In genomic region chr2:158079843-158080395, GRCm38 (mm10) we compare ENCODE assay signal across 10 mouse cellular contexts. TPM values are rescaled to one million over a fixed set of nuclear protein-coding genes. Genes with fewer than 3 reads are reported as not detected.
DNase-seq lines count a peak whose midpoint lies in the region; ATAC-seq lines count a peak whose summit lies in the region.
"Had no signal": no experiment of that assay in that cellular context is flagged by ENCODE, and none has a peak within 500 bp of the region (broad histone marks: within the 10 kb centered on the region; RNA-seq: fewer than 3 reads in every experiment).

No protein-coding gene starts in this region.

- no peak for DNase-seq in hindbrain, embryonic 14.5 days (ENCODE audit: low spot score)
- peak; percentile 16 for DNase-seq in right cerebral cortex, postnatal 14 days
- no peak for DNase-seq in right cerebral cortex, postnatal 4 days
- DNase-seq in liver, embryonic 13.5 days, result no peak
- no peak for DNase-seq in adrenal gland, adult 8-10 months
- DNase-seq in ovary, postnatal 14 days (ENCODE audit: low spot score), result no peak

- H3K9me3 ChIP-seq in hindbrain, embryonic 13.5 days, result no peaks in the 10 kb centered on the region
- H3K9me3 ChIP-seq in hindbrain, embryonic 14.5 days (ENCODE audit: control insufficient read depth, low read length), result no peaks in the 10 kb centered on the region
- H3K9me3 ChIP-seq in liver, embryonic 13.5 days (replicated peaks), result no peaks in the 10 kb centered on the region
- H3K9me3 ChIP-seq in midbrain, embryonic 16.5 days (replicated peaks; ENCODE audit: control insufficient read depth, low read length, poor library complexity, severe bottlenecking), result no peaks in the 10 kb centered on the region
- H3K9me3 ChIP-seq: forebrain, embryonic 15.5 days had no signal

- H3K9ac ChIP-seq in hindbrain, embryonic 13.5 days, result no peak overlapping the region
- no peak overlapping the region for H3K9ac ChIP-seq in hindbrain, embryonic 14.5 days
- no peak overlapping the region for H3K9ac ChIP-seq in liver, embryonic 13.5 days
- H3K9ac ChIP-seq in midbrain, embryonic 16.5 days (ENCODE audit: low read depth, low read length), result no peak overlapping the region
- H3K9ac ChIP-seq: forebrain, embryonic 15.5 days had no signal

- H3K36me3 ChIP-seq in hindbrain, embryonic 13.5 days, result peaks cover 30% of the 10 kb centered on the region
- H3K36me3 ChIP-seq in hindbrain, embryonic 14.5 days (replicated peaks; ENCODE audit: control insufficient read depth, insufficient read depth), result peaks cover 26% of the 10 kb centered on the region
- H3K36me3 ChIP-seq in liver, embryonic 13.5 days, result peaks cover 30% of the 10 kb centered on the region
- peaks cover 11% of the 10 kb centered on the region for H3K36me3 ChIP-seq in midbrain, embryonic 16.5 days (ENCODE audit: control insufficient read depth, insufficient read depth, low read length)

- H3K4me1 ChIP-seq in hindbrain, embryonic 13.5 days (replicated peaks), result peaks cover 13% of the 10 kb centered on the region; the same call in 1 of the 2 replicates
- H3K4me1 ChIP-seq in hindbrain, embryonic 14.5 days (replicated peaks; ENCODE audit: control insufficient read depth, insufficient read depth, low read length), result 0 out of 2 replicates have a peak, but pooled peaks cover 4% of the 10 kb centered on the region
- peaks cover 24% of the 10 kb centered on the region for H3K4me1 ChIP-seq in liver, embryonic 13.5 days (replicated peaks)
- H3K4me1 ChIP-seq in midbrain, embryonic 16.5 days (ENCODE audit: control insufficient read depth, insufficient read depth, low read length), result no peaks in the 10 kb centered on the region; the same call in 1 of the 2 replicates

- 0 out of 2 replicates have a peak, but pooled peaks have one; percentile 36 for ATAC-seq in hindbrain, embryonic 13.5 days (ENCODE audit: low FRiP score)
- no peak for ATAC-seq in hindbrain, embryonic 14.5 days (ENCODE audit: low FRiP score)
- ATAC-seq in liver, embryonic 13.5 days (ENCODE audit: low read depth), result peak; percentile 48
- no peak for ATAC-seq in midbrain, embryonic 16.5 days
- ATAC-seq: forebrain, embryonic 15.5 days had no signal

- 72% methylated on average over 9 of the region's 9 CpGs for WGBS in hindbrain, embryonic 13.5 days
- 63% methylated on average over 9 of the region's 9 CpGs for WGBS in hindbrain, embryonic 14.5 days
- WGBS in liver, embryonic 13.5 days (ENCODE audit: insufficient replicate concordance), result 58% methylated on average over 9 of the region's 9 CpGs
- 66% methylated on average over 9 of the region's 9 CpGs for WGBS in midbrain, embryonic 16.5 days

- no peak overlapping the region for H3K4me3 ChIP-seq in hindbrain, embryonic 13.5 days
- H3K4me3 ChIP-seq in hindbrain, embryonic 14.5 days (replicated peaks; ENCODE audit: low read length), result no peak overlapping the region
- H3K4me3 ChIP-seq in liver, embryonic 13.5 days (replicated peaks), result no peak overlapping the region
- no peak overlapping the region for H3K4me3 ChIP-seq in midbrain, embryonic 16.5 days (ENCODE audit: low read depth, low read length)
- H3K4me3 ChIP-seq: forebrain, embryonic 15.5 days had no signal

- H3K27ac ChIP-seq in hindbrain, embryonic 13.5 days, result 0 out of 2 replicates have a peak overlapping the region, but pooled peaks have one; percentile 24
- no peak overlapping the region for H3K27ac ChIP-seq in hindbrain, embryonic 14.5 days
- H3K27ac ChIP-seq in liver, embryonic 13.5 days, result peak overlapping the region; percentile 36
- H3K27ac ChIP-seq in midbrain, embryonic 16.5 days (ENCODE audit: low read length), result no peak overlapping the region
- H3K27ac ChIP-seq: forebrain, embryonic 15.5 days; macrophage had no signal

- H3K27me3 ChIP-seq in hindbrain, embryonic 13.5 days, result no peaks in the 10 kb centered on the region
- no peaks in the 10 kb centered on the region for H3K27me3 ChIP-seq in hindbrain, embryonic 14.5 days (ENCODE audit: control insufficient read depth, insufficient read depth, low read length)
- no peaks in the 10 kb centered on the region for H3K27me3 ChIP-seq in liver, embryonic 13.5 days
- no peaks in the 10 kb centered on the region for H3K27me3 ChIP-seq in midbrain, embryonic 16.5 days (ENCODE audit: control insufficient read depth, insufficient read depth, low read depth, low read length)
- H3K27me3 ChIP-seq: forebrain, embryonic 15.5 days had no signal

- no peak overlapping the region for H3K4me2 ChIP-seq in hindbrain, embryonic 13.5 days
- H3K4me2 ChIP-seq in hindbrain, embryonic 14.5 days (replicated peaks), result no peak overlapping the region
- H3K4me2 ChIP-seq in liver, embryonic 13.5 days, result no peak overlapping the region
- H3K4me2 ChIP-seq in midbrain, embryonic 16.5 days (ENCODE audit: low read length), result no peak overlapping the region
- H3K4me2 ChIP-seq: forebrain, embryonic 15.5 days had no signal

RNA-seq across cellular contexts. Expression of gene Rprd1b, which starts 51.6 kb away (rescaled TPM):
- polyA plus RNA-seq in hindbrain, embryonic 13.5 days (2015; fragmentation: Nextera tagmentation; extraction: Ambion mirVana), result 37.3 and 39.8 TPM in 2 replicates
- 30.8 and 34.9 TPM in 2 replicates for polyA plus RNA-seq in hindbrain, embryonic 14.5 days (2014; fragmentation: Nextera tagmentation; extraction: Ambion mirVana)
- 30.0 and 35.5 TPM in 2 replicates for polyA plus RNA-seq in liver, embryonic 13.5 days (2015; fragmentation: Nextera tagmentation; extraction: Ambion mirVana)
- 10 to 100 TPM; 32.9 to 45.6 (median 40.1) TPM for total RNA-seq in adrenal gland, adult 8-10 months (2022)
- 30.7 and 34.1 TPM in 2 replicates for polyA plus RNA-seq in midbrain, embryonic 16.5 days (2015; fragmentation: Nextera tagmentation; extraction: Ambion mirVana)

RNA-seq across cellular contexts. Expression of gene Tti1, which starts 51.7 kb away (rescaled TPM):
- 17.7 and 18.5 TPM in 2 replicates for polyA plus RNA-seq in hindbrain, embryonic 13.5 days (2015; fragmentation: Nextera tagmentation; extraction: Ambion mirVana)
- 15.6 and 17.3 TPM in 2 replicates for polyA plus RNA-seq in hindbrain, embryonic 14.5 days (2014; fragmentation: Nextera tagmentation; extraction: Ambion mirVana)
- 14.0 and 16.2 TPM in 2 replicates for polyA plus RNA-seq in liver, embryonic 13.5 days (2015; fragmentation: Nextera tagmentation; extraction: Ambion mirVana)
- 10 to 100 TPM; 19.0 to 28.8 (median 26.1) TPM for total RNA-seq in adrenal gland, adult 8-10 months (2022)
- polyA plus RNA-seq in midbrain, embryonic 16.5 days (2015; fragmentation: Nextera tagmentation; extraction: Ambion mirVana), result 17.2 and 20.2 TPM in 2 replicates

Comparison
In these comparisons a context has a peak if more than half of its experiments do, and no peak if none do; other contexts are left out.
1. ATAC-seq: peak in hindbrain, embryonic 13.5 days (single experiment) and liver, embryonic 13.5 days (single experiment); none in hindbrain, embryonic 14.5 days (single experiment) and midbrain, embryonic 16.5 days (single experiment).
2. H3K27ac ChIP-seq: peak in hindbrain, embryonic 13.5 days (single experiment) and liver, embryonic 13.5 days (single experiment); none in hindbrain, embryonic 14.5 days (single experiment) and midbrain, embryonic 16.5 days (single experiment).